Mouse (Mus musculus): Measurements from ENCODE around the gene Hist2h3c2.

Hist2h3c2 gene

DNA sequence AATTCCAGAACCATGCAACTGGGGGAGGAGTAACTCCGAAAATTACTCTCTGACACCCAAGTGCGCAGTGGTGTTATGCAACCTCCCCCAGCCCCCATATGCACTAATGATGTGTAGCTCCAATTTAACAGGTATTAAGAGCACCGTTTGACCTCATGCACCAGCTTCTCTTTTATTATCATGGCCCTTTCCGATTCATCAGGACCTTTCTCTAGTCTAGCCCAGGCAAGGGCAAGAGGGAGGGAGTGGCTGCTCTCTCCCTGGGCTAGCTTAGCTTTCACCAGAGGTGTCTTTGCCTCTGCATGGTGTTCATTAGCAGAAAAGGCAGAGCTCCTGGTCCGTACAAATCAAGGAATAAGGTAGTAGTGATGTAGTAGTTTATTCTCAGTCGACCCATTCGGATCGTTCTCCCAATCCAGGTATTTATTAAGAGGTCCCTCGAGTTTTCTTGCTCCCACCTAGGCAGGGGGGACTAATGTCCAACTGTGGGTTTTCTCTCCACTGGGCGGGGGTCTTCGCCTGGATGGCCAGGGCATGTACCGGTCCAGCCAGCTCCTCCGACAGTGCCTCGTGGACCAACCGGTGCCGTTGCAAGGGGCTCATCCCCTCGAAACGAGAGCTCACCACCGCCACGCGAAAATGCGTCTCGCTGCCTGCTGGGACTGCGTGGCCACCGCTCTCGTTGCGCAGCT is 42.3 kb downstream of the Hist2h3c2 start:
- DNase-seq (ENCODE audit: low read depth): no peak

DNA sequence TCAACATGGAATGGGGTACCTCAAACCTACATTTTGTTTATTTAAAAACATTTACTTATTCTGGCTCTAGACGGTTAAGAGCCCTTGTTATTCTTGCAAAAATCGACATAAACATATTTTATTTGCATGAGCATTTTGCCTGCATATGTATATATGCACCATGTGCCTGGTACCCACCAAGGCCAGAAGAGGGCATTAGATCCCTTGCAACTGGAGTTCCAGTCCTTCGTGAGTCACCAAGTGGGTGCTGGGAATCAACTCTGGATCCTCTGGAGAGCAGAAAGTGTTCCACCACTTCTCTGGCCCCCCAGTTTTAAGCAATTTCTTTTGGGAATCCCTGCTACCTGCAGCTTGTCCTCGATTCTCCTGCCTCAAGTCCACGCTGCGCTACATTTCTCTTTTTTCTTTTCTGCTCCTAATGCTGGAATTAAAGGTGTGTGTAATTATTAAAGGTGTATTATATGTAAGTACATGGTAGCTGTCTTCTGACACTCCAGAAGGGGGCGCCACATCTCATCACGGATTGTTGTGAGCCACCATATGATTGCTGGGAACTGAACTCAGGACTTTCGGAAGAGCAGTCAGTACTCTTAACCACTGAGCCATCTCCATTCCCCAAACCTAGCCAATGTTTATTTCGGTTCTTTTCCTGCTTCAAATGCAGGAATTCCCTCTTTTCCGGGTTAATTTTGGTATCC is 43.2 kb downstream of the Hist2h3c2 start:
- DNase-seq (ENCODE audit: low read depth): no peak

DNA sequence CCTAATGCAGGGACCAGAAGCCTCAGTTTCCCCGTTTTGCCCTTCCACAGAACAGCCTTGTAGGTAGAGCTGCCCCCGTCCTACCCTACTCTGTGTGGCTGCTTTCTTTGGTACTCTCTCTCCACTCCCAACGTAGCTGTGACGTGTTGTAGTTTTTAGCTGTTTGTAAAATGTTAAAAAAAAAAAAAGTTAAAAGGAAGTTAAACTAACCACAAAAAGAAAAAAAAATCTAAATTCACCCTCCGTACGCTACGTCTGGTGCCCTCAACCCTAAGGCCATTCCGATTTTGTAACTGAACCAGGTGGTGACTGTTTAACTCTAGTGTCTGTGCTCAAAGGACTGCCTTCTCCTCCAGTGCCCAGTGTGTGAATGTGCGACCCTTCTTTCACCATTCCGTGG is 44.0 kb downstream of the Hist2h3c2 start:
- DNase-seq (ENCODE audit: low read depth): no peak

DNA sequence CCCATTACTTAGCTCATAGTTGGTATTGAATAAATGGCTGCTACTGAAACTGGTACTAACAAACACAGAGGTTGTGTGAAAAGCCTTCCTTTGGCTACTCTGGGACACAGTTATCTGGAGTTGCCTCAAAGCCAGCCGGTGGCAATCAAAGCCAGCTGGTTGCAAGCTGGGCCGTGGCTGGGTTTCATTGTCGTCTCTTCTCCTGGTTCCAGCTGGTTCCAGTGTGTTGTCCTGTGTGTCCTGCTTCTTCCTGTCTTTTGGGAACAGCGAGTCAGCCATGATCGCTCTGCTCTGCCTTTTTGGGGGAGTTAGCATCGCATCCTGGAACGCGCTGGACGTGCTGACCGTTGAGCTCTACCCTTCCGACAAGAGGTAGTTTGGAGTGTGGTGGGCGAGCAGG is 46.0 kb downstream of the Hist2h3c2 start:
- no peak for DNase-seq (ENCODE audit: low read depth)

Measured in fibroblast of lung, adult 2 months (primary cell).